Mouse (Mus musculus) hindbrain, embryonic 12.5 days (tissue): ENCODE data around the gene Slc17a9. TPM values are rescaled to one million over a fixed set of nuclear protein-coding genes. Genes with fewer than 3 reads are reported as not detected.

Experiments used
- ATAC-seq: fragments of 200-750 bp; cut with Nextera tagmentation; 2 replicates; pipeline ENCODE4 v1.8.0; 2017; ENCODE audit warnings: moderate TSS enrichment; ENCODE audit not compliant: low FRiP score
- H3K27ac ChIP-seq: fragments of 300-500 bp; sonication (generic); 2 replicates; pipeline ENCODE4 v1.5.1; 2016; ENCODE audit warnings: mild to moderate bottlenecking
- H3K27me3 ChIP-seq: fragments of 300-500 bp; sonication (generic); 2 replicates; pipeline ENCODE4 v1.6.1; 2016; ENCODE audit warnings: mild to moderate bottlenecking
- H3K36me3 ChIP-seq: fragments of 300-500 bp; sonication (generic); 2 replicates; pipeline ENCODE4 v1.6.1; 2016; ENCODE audit warnings: mild to moderate bottlenecking
- H3K4me1 ChIP-seq: fragments of 300-500 bp; sonication (generic); 2 replicates; pipeline ENCODE4 v1.6.1; 2016
- H3K4me2 ChIP-seq: fragments of 300-500 bp; sonication (generic); replicated peaks from 2 replicates; pipeline ENCODE4 v1.6.1; 2016; ENCODE audit warnings: mild to moderate bottlenecking
- H3K4me3 ChIP-seq: fragments of 300-500 bp; sonication (generic); 2 replicates; pipeline ENCODE4 v1.5.1; 2016; ENCODE audit warnings: mild to moderate bottlenecking
- H3K9ac ChIP-seq: fragments of 300-500 bp; sonication (generic); 2 replicates; pipeline ENCODE4 v1.6.1; 2016; ENCODE audit warnings: mild to moderate bottlenecking, moderate library complexity
- H3K9me3 ChIP-seq: fragments of 300-500 bp; sonication (generic); replicated peaks from 2 replicates; pipeline ENCODE4 v1.6.1; 2016; ENCODE audit warnings: mild to moderate bottlenecking
- WGBS: fragments of 180-500 bp; shearing (Covaris S2); methylation state at CpG from one replicate; pipeline ENCODE4 v1.1.7; 2016; 5-methylcytosine and 5-hydroxymethylcytosine counted together
- polyA plus RNA-seq: library from polyadenylated mRNA; unstranded; fragments of >200 nt; fragmentation: Nextera tagmentation; extraction: Ambion mirVana; gene quantifications from 2 replicates; pipeline ENCODE4 v1.2.1, GENCODE M21; 2016

The Slc17a9 gene
- polyA plus RNA-seq, 1 experiment from 2014 or later: 0.80 TPM

GRCm38 (mm10) chr2:180701767-180702621 is 23.1 kb upstream of the Slc17a9 start:
- Histone ChIP-seq H3K4me2 (peak overlapping the region; percentile 95), H3K4me1 (peaks cover 31% of the 10 kb centered on the region), H3K9ac (peak overlapping the region; percentile 97), H3K9me3 (no peaks in the 10 kb centered on the region), H3K27ac (peak overlapping the region; percentile 96), H3K4me3 (peak overlapping the region; percentile 74), H3K36me3 (no peaks in the 10 kb centered on the region), H3K27me3 (no peaks in the 10 kb centered on the region)
- ATAC-seq: peak; percentile 97
- under 1% methylated on average over 66 of the region's 66 CpGs for WGBS

DNA sequence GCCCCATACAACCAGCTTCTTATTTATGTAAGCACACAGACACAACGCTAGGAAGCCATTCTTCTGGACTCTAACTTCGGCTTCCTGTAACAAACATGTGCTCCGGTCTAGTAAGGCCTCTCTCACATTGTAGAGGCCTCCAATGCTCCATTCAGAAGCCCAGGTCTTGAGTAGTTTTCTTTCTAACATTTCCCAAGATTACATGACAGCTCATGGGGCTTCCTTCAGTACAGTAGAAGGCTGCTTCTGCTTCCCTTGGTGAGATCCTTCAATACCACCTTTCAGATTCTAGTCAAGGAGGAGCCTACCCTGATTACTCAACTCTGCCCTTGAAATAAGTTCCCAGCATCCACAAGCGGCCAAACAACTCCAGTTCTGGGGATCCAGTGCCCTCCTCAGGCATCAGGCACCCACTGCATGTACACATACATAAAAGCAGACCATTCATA is 22.3 kb upstream of the Slc17a9 start:
- peak overlapping the region; percentile 74 for H3K4me3 ChIP-seq
- H3K27me3 ChIP-seq: no peaks in the 10 kb centered on the region
- peak overlapping the region; percentile 96 for H3K27ac ChIP-seq
- peak overlapping the region; percentile 97 for H3K9ac ChIP-seq
- no peak for ATAC-seq
- peaks cover 31% of the 10 kb centered on the region for H3K4me1 ChIP-seq
- WGBS: 41% methylated on average over 4 of the region's 4 CpGs
- no peaks in the 10 kb centered on the region for H3K9me3 ChIP-seq
- H3K36me3 ChIP-seq: no peaks in the 10 kb centered on the region
- peak overlapping the region; percentile 95 for H3K4me2 ChIP-seq

GRCm38 (mm10) chr2:180703175-180703574 is 21.9 kb upstream of the Slc17a9 start:
- 81% methylated on average over 5 of the region's 5 CpGs for WGBS
- Histone ChIP-seq H3K27ac (no peak overlapping the region), H3K4me3 (0 out of 2 replicates have a peak overlapping the region, but pooled peaks have one; percentile 74), H3K4me1 (peaks cover 32% of the 10 kb centered on the region), H3K27me3 (no peaks in the 10 kb centered on the region), H3K9me3 (no peaks in the 10 kb centered on the region), H3K36me3 (no peaks in the 10 kb centered on the region), H3K9ac (no peak overlapping the region), H3K4me2 (peak overlapping the region; percentile 95; the same call in 1 of the 2 replicates)
- no peak for ATAC-seq

- H3K4me1 ChIP-seq: peaks cover 38% of the 10 kb centered on the region
- H3K27me3 ChIP-seq: no peaks in the 10 kb centered on the region
- H3K9ac ChIP-seq: no peak overlapping the region
- H3K36me3 ChIP-seq: no peaks in the 10 kb centered on the region
- no peak overlapping the region for H3K4me3 ChIP-seq
- H3K27ac ChIP-seq: no peak overlapping the region
- 79% methylated on average over 3 of the region's 3 CpGs for WGBS
- no peak overlapping the region for H3K4me2 ChIP-seq
- no peak for ATAC-seq
- no peaks in the 10 kb centered on the region for H3K9me3 ChIP-seq
Measured at GRCm38 (mm10) chr2:180703645-180704359, 21.3 kb upstream of the Slc17a9 start.

GRCm38 (mm10) chr2:180704591-180704990 is 20.5 kb upstream of the Slc17a9 start:
- ATAC-seq: no peak
- WGBS: 92% methylated on average over 8 of the region's 8 CpGs
- Histone ChIP-seq H3K27me3 (no peaks in the 10 kb centered on the region), H3K4me2 (no peak overlapping the region), H3K4me3 (no peak overlapping the region), H3K4me1 (peaks cover 37% of the 10 kb centered on the region), H3K27ac (no peak overlapping the region), H3K36me3 (no peaks in the 10 kb centered on the region), H3K9ac (no peak overlapping the region), H3K9me3 (no peaks in the 10 kb centered on the region)

GRCm38 (mm10) chr2:180705066-180705465 is 20.0 kb upstream of the Slc17a9 start:
- ATAC-seq: no peak
- no peaks in the 10 kb centered on the region for H3K9me3 ChIP-seq
- H3K4me3 ChIP-seq: no peak overlapping the region
- H3K27ac ChIP-seq: no peak overlapping the region
- WGBS: 85% methylated on average over 3 of the region's 3 CpGs
- no peaks in the 10 kb centered on the region for H3K27me3 ChIP-seq
- peaks cover 32% of the 10 kb centered on the region for H3K4me1 ChIP-seq
- no peak overlapping the region for H3K9ac ChIP-seq
- no peak overlapping the region for H3K4me2 ChIP-seq
- no peaks in the 10 kb centered on the region for H3K36me3 ChIP-seq

- H3K4me1 ChIP-seq: peaks cover 27% of the 10 kb centered on the region
- H3K27me3 ChIP-seq: no peaks in the 10 kb centered on the region
- no peak overlapping the region for H3K27ac ChIP-seq
- 94% methylated on average over 5 of the region's 5 CpGs for WGBS
- no peak overlapping the region for H3K9ac ChIP-seq
- ATAC-seq: no peak
- H3K9me3 ChIP-seq: no peaks in the 10 kb centered on the region
- H3K4me2 ChIP-seq: no peak overlapping the region
- H3K4me3 ChIP-seq: no peak overlapping the region
- H3K36me3 ChIP-seq: no peaks in the 10 kb centered on the region
Measured at GRCm38 (mm10) chr2:180705975-180706374, 19.1 kb upstream of the Slc17a9 start.

GRCm38 (mm10) chr2:180709023-180709922 is 15.8 kb upstream of the Slc17a9 start:
- Histone ChIP-seq H3K4me1 (peaks cover 20% of the 10 kb centered on the region), H3K27ac (peak overlapping the region; percentile 90), H3K27me3 (no peaks in the 10 kb centered on the region), H3K9me3 (no peaks in the 10 kb centered on the region), H3K4me3 (peak overlapping the region; percentile 91), H3K4me2 (peak overlapping the region; percentile 89), H3K36me3 (peaks cover 12% of the 10 kb centered on the region), H3K9ac (peak overlapping the region; percentile 84)
- whole genome bisulfite sequencing: under 1% methylated on average over 39 of the region's 39 CpGs
- peak; percentile 80 for ATAC-seq

- ATAC-seq: peak; percentile 95
- H3K27ac ChIP-seq: peak within 1 kb of the TSS; percentile 90
- H3K9me3 ChIP-seq: no peaks in the 10 kb centered on the region
- peak within 1 kb of the TSS; percentile 91 for H3K4me3 ChIP-seq
- peak within 1 kb of the TSS; percentile 89 for H3K4me2 ChIP-seq
- H3K27me3 ChIP-seq: no peaks in the 10 kb centered on the region
- H3K9ac ChIP-seq: peak within 1 kb of the TSS; percentile 98
- H3K36me3 ChIP-seq: peaks cover 18% of the 10 kb centered on the region
- H3K4me1 ChIP-seq: peaks cover 20% of the 10 kb centered on the region
- under 1% methylated on average over 43 of the region's 43 CpGs for WGBS
Measured at GRCm38 (mm10) chr2:180709923-180710272, 15.2 kb upstream of the Slc17a9 start, which contains the start of the genes Dido1 and Gid8. Gene Dido1, minus strand, starts transcription at chr2:180709999. Gene Gid8, plus strand, starts transcription at chr2:180710117.

DNA sequence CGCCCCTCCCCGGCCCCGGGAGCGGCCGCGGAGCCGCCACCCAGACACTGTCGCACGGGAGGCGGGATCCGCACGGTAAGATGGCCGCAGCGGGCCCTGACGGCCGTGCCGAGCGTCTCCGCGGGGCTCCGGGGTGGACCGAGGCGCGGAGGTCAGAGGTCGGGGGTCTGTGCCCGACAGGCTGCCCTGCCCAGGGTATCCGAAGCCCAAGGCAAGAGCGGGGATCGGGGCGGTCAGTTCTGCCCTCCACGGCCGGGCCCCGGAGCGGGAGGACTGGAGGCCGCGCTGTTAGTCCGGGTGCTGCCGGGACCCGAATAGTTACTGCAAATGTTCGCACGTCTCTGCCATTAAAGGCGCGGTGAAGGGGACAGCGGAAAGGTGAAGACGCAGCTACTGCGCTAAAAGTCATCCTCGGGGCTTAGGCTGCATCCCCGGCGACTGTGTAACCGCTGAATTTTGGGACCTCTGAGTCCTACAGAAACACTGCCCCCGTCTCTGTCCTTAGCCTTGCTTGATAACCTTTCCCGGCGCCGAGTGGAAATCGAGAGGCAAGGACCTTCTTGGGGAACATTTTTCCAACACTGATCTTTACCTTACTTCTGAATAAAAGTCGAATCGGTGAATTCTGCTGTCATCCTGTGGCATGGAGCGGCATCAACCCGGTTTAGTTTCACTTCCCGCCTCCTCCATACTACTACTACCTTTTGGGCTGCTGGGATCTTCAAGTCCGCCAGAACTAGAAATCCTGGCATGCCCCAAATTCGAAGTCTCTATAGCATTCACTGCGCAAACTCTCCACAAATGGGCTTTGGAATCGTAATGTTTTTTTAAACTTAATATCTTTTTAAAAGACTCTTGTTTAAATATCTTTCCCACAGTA is 14.5 kb upstream of the Slc17a9 start:
- WGBS: 2% methylated on average over 64 of the region's 64 CpGs
- Histone ChIP-seq H3K9ac (peak overlapping the region; percentile 98), H3K9me3 (no peaks in the 10 kb centered on the region), H3K27me3 (no peaks in the 10 kb centered on the region), H3K4me1 (peaks cover 20% of the 10 kb centered on the region), H3K36me3 (peaks cover 18% of the 10 kb centered on the region), H3K4me2 (peak overlapping the region; percentile 63), H3K27ac (peak overlapping the region; percentile 90), H3K4me3 (peak overlapping the region; percentile 91)
- peak; percentile 57 for ATAC-seq

- 69% methylated on average over 4 of the region's 4 CpGs for WGBS
- Histone ChIP-seq H3K36me3 (peaks cover 22% of the 10 kb centered on the region), H3K9me3 (no peaks in the 10 kb centered on the region), H3K4me3 (peak overlapping the region; percentile 91), H3K4me1 (peaks cover 20% of the 10 kb centered on the region), H3K27ac (no peak overlapping the region), H3K9ac (no peak overlapping the region), H3K27me3 (no peaks in the 10 kb centered on the region), H3K4me2 (peak overlapping the region; percentile 63)
- ATAC-seq: no peak
Measured at GRCm38 (mm10) chr2:180711527-180711926, 13.5 kb upstream of the Slc17a9 start.
